Mouse (Mus musculus): Measurements from ENCODE around the gene Bckdhb.

DNA sequence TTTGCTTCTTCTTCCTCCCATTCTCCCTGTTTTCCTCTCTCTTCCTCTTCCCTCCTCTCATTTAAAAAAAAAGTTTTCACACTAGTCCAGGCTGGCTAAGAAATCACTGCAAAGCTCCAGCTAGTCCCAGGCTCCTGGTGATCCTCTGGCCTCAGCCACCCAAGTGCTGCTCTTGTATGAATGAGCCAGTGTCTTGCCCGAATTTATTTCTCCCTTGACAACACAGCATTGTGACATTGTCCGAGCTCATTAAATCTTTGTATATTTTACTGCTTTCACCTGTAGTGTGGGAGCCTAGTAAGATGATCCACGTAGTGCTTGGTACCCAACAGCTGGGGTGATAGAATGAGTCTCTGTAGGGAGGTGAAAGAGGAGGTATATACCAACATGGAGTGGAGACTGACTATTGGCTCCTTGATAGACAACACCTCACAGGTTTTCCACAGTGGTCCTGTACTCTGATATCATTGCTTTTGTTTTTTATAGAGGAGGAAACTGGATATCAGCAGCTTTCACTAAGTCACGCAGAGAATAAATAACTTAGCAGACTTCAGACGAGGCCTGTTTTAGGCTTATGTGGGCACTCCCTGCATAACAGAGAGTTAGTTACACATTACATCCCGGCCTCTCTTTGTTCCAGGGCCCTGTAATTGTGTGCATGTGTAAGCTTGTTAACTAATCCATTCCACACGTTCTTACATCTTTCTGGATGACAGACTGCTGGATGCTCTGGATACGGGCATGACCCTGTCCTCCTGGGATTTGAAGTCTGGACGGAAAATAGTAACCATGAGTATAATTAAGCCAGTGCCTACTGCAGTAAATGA lies 15.8 kb downstream of the Bckdhb start:
- TF ChIP-seq CTCF (IDR thresholded peaks at IDR 0.05) (no peak), POLR2A (IDR thresholded peaks at IDR 0.05; ENCODE audit: insufficient read depth, low read depth, low read length) (no peak), EP300 (IDR thresholded peaks at IDR 0.05; ENCODE audit: insufficient read depth, low read depth, low read length) (no peak)

All from heart, adult 2 months (tissue).